Mouse (Mus musculus): ENCODE data around the gene Fam110a. TPM values are rescaled to one million over a fixed set of nuclear protein-coding genes. Genes with fewer than 3 reads are reported as not detected.
"Not testable (repeated sequence)": the region's sequence is repeated elsewhere in the genome, so short reads cannot be mapped to it uniquely, and the experiment has no call there.

Fam110a gene
- total RNA-seq, 2 experiments from 2014 or later = 4.5 to 4.7 TPM

GRCm38 (mm10) chr2:151997776-151998504 is 17.9 kb upstream of the Fam110a start:
- intact Hi-C loops (cut with DNase I) = no loop called here
- no peak for DNase-seq (ENCODE audit: low spot score)

- intact Hi-C loops (cut with DNase I); DNase-seq (ENCODE audit: low spot score): not testable (repeated sequence)
These were observed 17.2 kb upstream of the Fam110a start for GRCm38 (mm10) chr2:151997190-151997575.

GRCm38 (mm10) chr2:151996229-151997189 is 16.5 kb upstream of the Fam110a start, which contains the start of gene Slc52a3:
Gene Slc52a3, plus strand, starts transcription at chr2:151996511.
- intact Hi-C loops (cut with DNase I) = no loop called here
- peak; percentile 70 for DNase-seq (ENCODE audit: low spot score)

- intact Hi-C loops (cut with DNase I) = loop anchor here (1.0 to 2.0 kb wide), 3 partner anchors 53 to 118 kb away; no protein-coding TSS in a partner anchor
- DNase-seq (ENCODE audit: low spot score) = no peak
These were observed 14.5 kb upstream of the Fam110a start for GRCm38 (mm10) chr2:151994350-151995122.

GRCm38 (mm10) chr2:151991446-151991845 is 11.4 kb upstream of the Fam110a start:
- intact Hi-C loops (cut with DNase I) = no loop called here
- DNase-seq (ENCODE audit: low spot score) = no peak

- intact Hi-C loops (cut with DNase I) = no loop called here
These were observed 11.0 kb upstream of the Fam110a start for GRCm38 (mm10) chr2:151990985-151991394.

GRCm38 (mm10) chr2:151988978-151989377 is 9.0 kb upstream of the Fam110a start:
- intact Hi-C loops (cut with DNase I) = no loop called here

More at GRCm38 (mm10) chr2:151990985-151991394, 11.0 kb upstream of the Fam110a start:
- no peak for DNase-seq (ENCODE audit: low spot score)

GRCm38 (mm10) chr2:151986958-151987357 is 6.9 kb upstream of the Fam110a start:
- intact Hi-C loops (cut with DNase I) = no loop called here
- DNase-seq (ENCODE audit: low spot score) = no peak

More at GRCm38 (mm10) chr2:151988978-151989377, 9.0 kb upstream of the Fam110a start:
- DNase-seq (ENCODE audit: low spot score) = no peak

GRCm38 (mm10) chr2:151985426-151986172 is 5.6 kb upstream of the Fam110a start:
- intact Hi-C loops (cut with DNase I) = no loop called here
- no peak for DNase-seq (ENCODE audit: low spot score)

GRCm38 (mm10) chr2:151984019-151984418 is 4.0 kb upstream of the Fam110a start:
- DNase-seq (ENCODE audit: low spot score) = no peak
- intact Hi-C loops (cut with DNase I) = no loop called here

GRCm38 (mm10) chr2:151982476-151982875 is 2.5 kb upstream of the Fam110a start:
- intact Hi-C loops (cut with DNase I) = no loop called here
- DNase-seq (ENCODE audit: low spot score) = no peak

GRCm38 (mm10) chr2:151981268-151981667 is 1.2 kb upstream of the Fam110a start:
- intact Hi-C loops (cut with DNase I) = no loop called here
- no peak for DNase-seq (ENCODE audit: low spot score)

- intact Hi-C loops (cut with DNase I) = no loop called here
- no peak for DNase-seq (ENCODE audit: low spot score)
These were observed 305 bp upstream of the Fam110a start for GRCm38 (mm10) chr2:151980355-151980693.

- DNase-seq (ENCODE audit: low spot score) = no peak
- intact Hi-C loops (cut with DNase I) = loop anchor here (10.0 kb wide), 1 partner anchor 234 kb away; the partner anchor contains the start of gene Psmf1
These were observed 1.5 kb downstream of the Fam110a start for GRCm38 (mm10) chr2:151978494-151978893.

- intact Hi-C loops (cut with DNase I) = loop anchor here (10.0 kb wide), 1 partner anchor 233 kb away; the partner anchor contains the start of gene Psmf1
- DNase-seq (ENCODE audit: low spot score) = no peak
These were observed 2.2 kb downstream of the Fam110a start for GRCm38 (mm10) chr2:151977689-151978440.

- no peak for DNase-seq (ENCODE audit: low spot score)
- intact Hi-C loops (cut with DNase I) = loop anchor here (10.0 kb wide), 1 partner anchor 231 kb away; the partner anchor contains the start of gene Psmf1
These were observed 4.0 kb downstream of the Fam110a start for GRCm38 (mm10) chr2:151976067-151976466.

- no peak for DNase-seq (ENCODE audit: low spot score)
- intact Hi-C loops (cut with DNase I) = loop anchor here (10.0 kb wide), 1 partner anchor 230 kb away; the partner anchor contains the start of gene Psmf1
These were observed 4.7 kb downstream of the Fam110a start for GRCm38 (mm10) chr2:151975295-151975694.

Measured in heart, postnatal 25 days (tissue).